Mouse (Mus musculus) lung, adult 18-20 months (tissue): ENCODE measurements around the gene Oasl1.
A peak's percentile ranks its signal among the peaks of the same experiment; 100 is the strongest.
"Not testable (repeated sequence)": the region's sequence is repeated elsewhere in the genome, so short reads cannot be mapped to it uniquely, and the experiment has no call there.

Source experiments
- DNase-seq, 2 experiments: peaks; one replicate each; pipeline ENCODE4 v3.0.0; 2022; ENCODE audit warnings: mixed read lengths in 2 of 2

Oasl1 gene

DNA sequence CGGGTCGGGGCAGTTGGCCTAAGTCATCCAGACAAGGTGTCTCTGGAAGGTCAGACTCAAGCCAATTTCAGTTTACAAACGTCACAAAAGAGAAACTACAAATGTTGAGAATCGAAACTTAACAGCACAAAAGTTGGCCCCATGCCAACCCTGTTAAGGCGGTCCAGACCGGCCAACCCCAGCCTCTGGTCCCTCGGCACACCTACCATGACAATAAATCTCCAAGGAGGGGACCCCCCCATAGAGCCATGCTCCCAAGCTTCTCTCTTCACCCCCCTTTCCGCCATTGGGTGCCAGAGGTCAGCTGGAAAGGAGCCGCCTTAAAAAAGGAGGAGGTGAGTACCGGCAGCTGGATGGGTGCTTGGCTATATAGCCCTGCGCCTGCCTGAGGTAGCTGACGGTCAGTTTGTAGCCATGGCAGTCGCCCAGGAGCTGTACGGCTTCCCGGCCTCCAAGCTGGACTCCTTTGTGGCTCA, at the start of gene Oasl1:
Gene Oasl1 (plus strand): TSS at position 243 of the 476 bp plus-strand sequence.
- peak; percentile 47 to 48 for DNase-seq

DNA sequence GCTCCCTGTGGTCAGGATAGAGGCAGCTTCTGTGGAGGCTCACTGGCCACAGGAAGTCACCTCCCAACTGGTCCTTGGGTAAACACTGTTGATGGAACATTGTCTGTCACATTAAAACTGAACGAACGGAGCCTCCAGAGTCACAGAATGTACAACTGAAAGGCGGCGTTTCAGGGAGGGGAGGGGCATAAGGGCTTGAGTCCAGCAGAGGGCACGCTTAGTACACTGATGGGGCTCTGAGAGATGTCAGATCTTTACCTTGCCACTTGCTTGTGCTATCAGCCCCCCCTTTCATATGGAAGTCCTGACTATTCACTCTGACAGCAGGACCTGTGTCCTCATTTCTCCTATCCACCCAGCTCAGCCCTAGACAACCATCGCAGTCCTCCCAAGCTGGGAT, 47.2 kb upstream of the Oasl1 start:
- DNase-seq = peak in 1 of 2 experiments; percentile 9

DNA sequence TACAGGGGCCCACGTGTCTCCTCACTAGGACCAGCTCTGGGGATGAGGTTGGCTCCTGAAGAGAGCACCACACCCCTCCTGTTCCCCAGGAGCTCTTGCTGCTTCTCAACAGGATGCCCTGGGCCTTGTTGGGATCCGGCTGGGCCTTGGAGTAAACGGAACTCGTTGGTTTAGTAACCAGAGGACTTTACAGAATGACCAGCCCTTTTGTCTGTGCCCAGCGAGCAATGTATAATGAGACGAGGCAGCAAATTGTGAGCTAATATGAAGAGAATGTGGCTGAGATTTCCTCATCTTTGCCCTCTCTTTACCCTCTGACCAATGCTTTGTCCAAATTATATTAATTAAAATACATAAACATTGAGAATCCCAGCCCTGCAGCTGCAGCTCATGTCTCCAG, 46.7 kb upstream of the Oasl1 start:
- DNase-seq = no peak

DNA sequence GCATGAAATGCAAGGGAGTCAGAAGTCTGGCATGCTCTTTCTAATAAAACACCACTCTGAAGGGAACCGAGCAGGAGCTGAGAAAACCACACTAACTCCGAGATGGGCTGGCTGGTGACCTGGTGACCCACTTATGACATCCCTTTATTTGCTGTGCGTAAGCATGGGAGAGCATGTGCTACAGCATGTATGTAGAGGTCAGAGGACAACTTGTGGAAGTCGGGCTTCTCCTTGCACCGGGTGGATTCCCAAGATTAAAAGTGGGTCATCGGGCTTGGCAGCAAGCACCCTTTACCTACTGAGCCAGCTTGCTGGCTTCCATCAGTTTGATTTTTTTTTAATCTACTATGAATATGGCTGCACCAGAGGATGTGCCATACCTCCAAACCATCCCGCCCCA, 45.6 kb upstream of the Oasl1 start:
- no peak for DNase-seq

DNA sequence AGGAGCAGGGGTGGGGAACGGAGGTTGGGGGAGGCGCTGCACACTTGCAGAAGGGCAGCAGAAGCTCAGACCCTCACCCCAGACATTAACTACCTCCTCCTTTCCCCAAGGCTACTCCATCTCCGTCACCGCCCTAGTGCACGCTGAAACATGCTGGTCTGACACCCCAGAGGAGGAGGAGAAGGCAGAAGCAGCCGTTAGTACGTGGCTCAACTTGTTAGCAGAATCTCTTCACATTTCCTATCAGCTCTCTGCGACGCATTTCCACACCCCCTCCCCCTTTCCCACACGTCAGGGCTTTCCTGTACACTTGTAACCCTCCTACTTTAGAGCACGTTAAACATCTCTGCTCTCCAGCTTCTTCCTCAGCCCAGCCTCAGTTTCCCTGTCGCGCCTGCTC, 43.6 kb upstream of the Oasl1 start:
- no peak for DNase-seq

DNA sequence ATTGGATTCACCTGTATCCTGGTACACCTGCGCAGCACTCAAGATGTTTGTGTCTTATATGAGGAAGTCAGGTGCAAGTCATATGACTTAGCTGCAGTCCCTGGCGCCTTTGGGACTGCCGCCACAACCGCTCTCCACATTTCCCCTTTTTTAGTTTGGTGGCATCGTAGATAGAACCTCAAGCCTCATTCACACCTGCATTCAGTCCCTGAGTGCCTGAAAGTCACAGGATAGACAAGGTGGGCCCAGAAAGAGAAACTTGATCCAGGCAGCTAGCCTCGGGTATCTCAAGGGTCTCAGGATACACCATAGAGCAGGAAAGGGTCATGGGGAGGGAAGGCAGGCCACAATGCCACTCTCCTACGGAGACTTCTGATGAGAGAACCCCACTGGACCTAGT, 40.7 kb upstream of the Oasl1 start:
- DNase-seq = not testable (repeated sequence)

DNA sequence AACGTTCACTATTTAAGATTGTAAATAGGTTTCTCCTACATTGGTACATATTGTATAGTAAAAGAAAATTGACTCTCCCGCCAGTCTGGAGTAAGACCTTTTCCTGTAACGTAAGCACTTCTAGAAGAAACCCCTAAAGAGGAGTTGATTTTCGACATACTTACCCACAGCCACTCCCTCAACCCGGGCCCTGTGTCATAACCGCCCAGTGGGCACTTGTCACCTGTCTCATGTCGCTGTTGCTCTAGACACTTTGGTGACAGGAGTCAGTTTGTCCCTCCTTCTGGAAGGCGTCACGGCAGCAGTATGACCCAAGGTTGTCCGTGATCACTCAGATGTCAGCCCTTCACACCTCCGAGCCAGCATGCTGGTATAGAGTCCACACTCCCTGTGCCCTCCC, 40.0 kb upstream of the Oasl1 start:
- DNase-seq = no peak

DNA sequence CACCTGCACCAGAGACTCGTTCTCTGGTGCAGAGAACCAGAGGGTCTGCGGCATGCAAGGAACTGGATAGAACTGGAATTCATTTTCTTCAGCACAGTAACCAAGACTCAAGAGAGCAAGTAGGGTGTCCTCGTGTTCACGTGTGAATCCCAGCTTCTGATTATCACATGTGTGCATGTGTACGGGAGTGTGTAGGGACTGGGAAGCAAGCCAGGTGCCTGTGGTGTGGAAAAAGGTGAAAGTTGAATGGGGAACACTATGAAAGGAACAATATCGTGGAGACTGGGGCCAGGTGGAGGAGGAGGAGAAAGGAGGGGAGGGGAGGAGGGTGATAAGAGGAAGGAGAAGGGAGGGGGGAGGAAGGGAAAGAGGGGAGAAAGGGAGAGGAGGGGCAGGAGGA, 36.2 kb upstream of the Oasl1 start:
- DNase-seq = no peak

DNA sequence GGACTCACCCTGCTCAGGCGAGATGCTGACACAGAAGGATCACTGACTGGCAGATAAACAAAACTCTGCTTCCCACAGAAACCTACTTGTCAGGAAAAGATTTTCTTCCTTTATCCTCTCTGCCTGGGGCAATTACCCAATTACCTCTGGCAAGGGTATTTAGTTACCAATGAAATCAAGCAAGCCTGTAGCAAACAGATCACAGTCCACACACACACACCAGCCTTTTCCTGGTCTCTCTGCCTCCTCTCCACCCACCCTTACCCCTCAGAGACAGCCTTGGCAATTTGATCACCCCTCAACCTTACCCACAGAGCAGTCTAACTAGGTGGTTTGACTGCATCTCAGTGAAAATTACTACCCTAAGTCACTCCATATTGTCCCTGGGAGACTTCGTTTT, 34.0 kb upstream of the Oasl1 start:
- DNase-seq = no peak

DNA sequence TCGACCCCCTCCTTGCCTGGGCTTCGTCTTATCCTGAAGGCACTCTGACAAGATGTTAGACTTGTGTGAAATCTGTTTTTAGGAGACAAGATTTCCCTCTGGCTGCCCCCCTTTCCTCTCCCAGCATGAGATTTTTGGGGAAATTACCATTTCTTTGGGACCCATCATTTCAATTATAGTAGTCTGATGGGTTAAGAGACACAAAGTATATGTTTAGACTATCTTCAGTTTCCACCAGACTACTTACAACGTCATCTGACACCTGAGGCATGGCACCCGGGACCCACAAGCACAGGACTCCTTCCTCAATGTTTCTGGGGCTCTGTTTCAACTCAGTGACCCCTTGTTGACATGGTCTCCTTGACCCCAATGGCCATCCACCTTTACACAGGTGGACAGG, 27.5 kb upstream of the Oasl1 start:
- DNase-seq = no peak

DNA sequence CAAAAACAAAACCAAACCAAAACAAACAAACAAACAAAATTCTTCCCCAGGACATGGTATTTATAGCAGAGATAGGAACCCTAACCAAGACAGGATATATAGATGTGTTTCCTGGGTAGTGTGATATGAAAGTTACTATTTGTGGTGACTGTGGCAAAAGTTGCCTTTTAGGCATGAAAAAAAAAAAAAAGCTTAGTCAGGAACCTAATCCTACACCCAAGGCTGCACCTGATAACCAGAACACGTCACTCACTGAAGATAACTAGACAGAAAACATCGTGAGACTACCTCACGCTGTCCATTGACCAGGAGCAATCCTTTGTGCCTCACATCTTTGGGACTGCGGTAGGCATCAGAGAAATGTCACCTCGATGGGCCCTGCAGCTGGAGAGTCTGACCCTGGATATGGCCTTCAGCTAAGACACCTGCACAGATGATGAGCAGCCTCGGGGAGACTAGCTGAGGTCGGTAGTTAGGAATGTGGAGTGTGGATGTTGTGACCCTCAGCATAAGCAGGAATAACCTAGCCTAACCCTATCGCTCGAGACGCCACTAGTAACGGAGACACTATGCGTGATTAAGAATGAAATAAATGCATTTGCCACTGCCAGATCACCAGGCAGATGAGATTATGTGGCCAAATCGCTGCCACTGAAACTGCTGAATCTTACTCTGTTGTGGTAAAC, 26.2 kb upstream of the Oasl1 start, which contains the start of gene Oasl2:
Gene Oasl2 (plus strand): TSS at position 249 of the 686 bp plus-strand sequence.
- DNase-seq = no peak

DNA sequence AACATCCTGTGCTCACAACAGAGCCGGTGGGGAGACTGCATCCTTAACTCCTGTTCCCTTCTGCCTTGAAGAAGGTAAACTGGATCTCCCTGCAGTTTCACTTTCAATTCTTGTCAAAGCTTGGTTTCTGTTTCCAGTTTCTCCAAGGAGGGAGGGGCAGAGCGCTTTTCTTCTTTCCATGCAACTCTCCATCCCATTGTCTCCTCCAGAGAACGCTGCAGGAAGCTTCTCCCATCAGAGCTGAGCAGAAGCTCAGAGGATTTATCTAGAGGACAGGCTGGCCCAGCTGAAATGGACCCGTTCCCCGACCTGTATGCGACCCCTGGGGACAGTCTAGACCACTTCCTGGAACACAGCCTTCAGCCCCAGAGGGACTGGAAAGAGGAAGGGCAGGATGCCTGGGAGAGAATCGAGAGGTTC, 25.7 kb upstream of the Oasl1 start:
- DNase-seq = peak; percentile 27 to 45

DNA sequence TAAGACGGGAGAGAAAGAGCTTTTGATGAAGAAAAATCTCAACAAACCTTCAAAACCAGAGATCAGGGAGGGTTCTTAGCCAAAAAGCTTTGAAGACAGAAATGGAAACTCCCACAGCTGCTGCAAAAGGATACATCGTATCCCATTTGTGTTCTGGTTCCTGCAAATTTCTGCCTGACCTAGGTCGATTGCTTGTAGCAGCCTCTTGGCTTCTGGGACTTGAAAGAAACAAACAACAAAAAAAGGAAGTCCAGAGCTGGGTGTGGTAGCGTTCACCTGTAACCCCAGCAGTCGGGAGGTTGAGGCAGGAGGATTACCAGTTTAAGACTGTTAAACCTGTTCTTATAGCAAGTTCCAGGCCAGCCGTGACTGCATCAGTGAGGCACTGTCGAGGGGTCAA, 24.2 kb upstream of the Oasl1 start:
- DNase-seq = no peak

DNA sequence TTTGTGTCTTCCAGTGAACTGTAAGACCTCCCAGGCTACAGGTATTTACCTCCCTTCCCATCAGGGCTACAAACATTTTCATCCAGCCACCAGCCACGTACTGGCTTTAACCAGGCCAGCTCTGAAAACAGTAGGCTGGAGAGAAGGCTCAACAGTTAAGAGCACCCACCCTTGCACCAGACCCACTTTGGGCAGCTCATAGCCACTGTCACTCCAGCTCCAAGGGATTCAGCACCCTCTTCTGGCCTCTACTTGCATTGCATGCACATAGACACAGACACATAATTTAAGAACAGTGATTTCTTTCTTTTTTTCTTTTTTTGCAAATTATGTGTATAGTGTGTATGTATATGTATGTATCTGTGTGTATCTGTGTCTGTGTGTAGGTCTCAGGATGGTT, 20.6 kb upstream of the Oasl1 start:
- DNase-seq = peak; percentile 22 to 28

DNA sequence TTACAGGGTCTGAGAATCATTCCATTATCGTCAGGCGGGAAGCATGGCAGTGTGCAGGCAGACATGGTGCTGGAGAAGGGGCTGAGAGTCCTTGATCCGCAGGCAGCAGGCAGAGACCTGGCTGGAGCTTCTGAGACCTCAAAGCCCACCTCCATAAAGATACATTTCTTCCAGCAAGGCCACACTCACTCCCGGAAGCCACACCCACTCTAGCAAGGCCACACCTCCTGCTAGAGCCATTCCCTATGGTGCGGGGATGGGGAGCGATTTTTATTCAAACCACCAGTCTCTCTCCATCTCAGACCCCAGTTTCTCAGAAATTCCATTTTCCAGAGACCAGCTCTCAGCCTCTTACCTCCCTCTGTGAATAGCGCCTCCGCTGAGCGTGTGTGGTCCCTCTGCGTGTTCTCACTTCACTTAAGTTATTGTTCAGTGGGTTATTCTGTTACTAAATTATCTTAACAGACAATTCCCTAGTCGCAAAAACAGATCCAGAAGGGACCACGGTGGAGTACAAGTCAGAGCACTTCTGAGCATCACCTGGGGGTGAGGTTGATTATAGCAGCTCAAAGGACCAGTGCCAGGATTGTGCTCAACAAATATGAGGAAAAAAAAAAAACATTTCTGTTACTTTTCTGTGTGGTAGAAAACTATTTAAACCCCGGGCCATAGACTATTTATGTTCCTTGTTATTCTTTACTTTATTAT, 14.3 kb upstream of the Oasl1 start:
- no peak for DNase-seq

DNA sequence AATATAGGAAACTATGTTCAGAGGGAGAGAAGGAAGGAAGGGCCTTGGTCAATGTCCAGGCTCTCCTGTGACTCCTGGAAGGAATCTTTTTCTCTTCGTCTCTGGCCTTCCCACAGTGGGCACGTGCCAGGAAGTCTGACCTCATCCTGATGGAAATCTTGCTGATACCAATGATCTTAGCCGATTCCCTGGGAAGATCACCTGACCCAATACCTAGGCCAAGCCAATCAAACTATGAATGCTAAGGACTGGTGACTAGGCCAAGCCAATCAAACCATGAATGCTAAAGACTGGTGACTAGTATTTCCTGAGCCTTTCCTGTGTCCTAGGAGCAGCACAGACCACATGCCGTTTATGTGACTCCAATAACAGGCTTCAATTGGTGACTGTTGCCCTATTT, 9.4 kb upstream of the Oasl1 start:
- DNase-seq = no peak

DNA sequence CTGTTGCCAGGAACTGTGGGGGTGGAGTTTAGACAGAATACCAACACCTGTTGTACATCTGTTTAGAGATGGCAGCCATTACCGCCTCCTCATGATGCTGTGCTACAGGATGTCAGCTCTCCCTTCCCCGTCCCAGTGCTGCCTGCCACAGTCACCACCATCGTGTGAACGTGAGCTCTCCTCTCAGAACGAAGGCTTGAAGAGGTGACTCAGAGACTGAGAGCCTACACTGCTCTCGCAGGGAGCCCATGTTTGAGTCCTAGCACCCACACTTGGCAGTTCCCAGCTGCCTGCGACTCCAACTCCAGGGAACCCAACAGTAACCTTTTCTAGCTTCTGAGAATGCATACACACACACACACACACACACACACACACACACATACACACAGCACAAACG, 8.2 kb upstream of the Oasl1 start:
- DNase-seq = no peak

DNA sequence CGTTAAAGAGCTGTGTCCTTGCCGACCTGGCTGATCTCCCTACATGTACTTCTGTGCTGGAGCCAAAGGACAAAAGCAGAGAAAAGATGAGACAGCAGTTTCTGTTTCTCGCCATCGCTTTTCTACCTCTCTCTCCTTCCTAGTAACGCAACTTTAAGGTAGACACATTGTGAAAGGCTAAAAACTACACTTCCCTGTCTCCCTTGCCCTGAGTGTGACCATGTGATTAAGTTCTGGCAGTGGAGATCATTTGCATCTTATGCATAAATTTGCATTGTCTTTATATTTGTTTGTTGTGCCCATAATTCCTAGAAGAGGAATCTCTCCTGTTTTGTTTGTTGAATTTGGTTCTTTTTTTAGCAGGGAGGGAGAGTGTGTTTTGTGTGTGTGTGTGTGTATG, 7.2 kb upstream of the Oasl1 start:
- no peak for DNase-seq

DNA sequence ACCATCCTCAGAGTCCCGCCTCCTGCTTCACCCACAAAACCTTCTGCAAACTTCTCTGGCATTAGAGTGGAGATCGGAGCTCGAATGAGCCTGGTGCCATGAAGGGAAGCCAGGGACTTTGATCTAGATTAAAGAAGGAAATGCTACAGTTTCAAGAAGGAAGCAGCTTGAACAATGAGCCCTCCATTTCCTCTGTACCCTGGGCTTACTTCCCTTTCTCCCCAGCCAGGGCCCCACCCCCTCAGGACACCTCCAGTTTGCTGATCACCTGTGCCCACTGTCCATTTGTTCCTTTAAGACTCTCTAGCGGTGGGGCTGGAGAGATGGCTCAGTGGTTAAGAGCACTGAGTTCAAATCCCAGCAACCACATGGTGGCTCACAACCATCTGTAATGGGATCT, 6.3 kb upstream of the Oasl1 start:
- DNase-seq = peak in 1 of 2 experiments; percentile 8

DNA sequence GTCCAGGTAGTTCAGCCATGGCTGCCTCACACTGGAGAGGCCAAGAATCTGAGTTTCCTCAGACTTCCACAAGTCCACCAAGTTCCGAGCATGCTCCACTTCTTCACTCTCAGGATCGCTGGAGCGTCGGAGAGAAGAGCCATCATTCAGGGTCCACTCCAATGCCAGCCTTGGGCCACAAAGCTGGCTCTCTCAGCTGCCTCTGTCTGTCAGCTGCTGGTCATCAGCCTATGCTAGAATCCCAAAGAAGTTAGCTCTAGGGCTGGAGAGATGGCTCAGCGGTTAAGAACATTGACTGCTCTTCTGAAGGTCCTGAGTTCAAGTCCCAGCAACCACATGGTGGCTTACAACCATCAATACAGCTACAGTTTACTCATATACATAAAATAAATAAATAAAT, 5.7 kb upstream of the Oasl1 start:
- DNase-seq = not testable (repeated sequence)

DNA sequence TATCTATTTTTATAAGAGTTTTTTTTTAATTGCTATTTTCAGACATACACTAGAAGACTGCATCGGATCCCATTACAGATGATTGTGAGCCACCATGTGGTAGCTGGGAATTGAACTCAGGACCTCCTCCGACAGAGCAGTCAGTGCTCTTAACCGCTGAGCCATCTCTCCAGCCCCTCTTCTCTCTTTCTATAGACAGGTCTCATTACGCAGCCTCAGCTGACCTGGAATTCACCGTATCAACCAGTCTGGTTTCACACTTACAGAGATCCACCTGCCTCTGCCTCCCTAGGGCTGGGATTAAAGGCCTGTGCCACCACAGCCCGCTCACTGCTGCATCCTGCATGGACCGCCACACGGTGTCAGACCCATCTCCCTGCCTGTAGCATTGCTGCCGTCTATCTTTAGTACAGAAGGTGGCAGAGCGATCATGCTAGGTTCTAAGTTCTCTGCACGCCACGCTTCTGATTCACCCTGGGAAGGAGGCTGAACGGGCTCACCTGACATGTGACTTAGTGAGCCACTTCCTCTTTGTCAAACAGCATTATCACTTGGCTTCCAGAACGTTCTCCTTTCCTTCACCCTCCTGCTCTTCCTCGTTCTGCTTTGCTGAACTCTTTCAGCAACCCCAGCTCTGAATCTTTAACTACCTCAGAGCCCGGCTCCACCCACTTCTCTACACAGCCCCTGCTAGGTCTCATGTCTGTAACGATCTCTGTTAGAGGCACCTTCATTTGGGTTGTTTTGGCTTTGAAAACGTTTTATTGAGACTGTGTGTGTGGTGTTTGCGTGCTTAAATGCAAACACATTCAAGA, 1.3 kb upstream of the Oasl1 start:
- DNase-seq = peak; percentile 44 to 47

DNA sequence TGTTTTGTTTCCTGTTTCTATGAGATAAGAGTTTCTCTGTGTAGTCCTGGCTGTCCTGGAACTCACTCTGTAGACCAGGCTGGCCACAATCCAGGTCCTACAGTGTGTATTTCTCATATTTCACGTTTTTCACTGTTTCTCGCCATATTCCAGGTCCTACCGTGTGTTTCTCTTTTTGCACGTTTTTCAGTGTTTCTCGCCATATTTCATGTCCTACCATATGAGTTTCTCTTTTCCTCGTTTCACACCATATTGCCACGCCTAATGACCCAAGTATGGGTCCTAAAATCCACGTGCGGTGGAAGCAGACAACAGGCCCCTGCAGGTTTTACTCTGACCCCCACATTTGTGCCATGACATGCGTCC, 691 bp upstream of the Oasl1 start:
- DNase-seq = no peak

DNA sequence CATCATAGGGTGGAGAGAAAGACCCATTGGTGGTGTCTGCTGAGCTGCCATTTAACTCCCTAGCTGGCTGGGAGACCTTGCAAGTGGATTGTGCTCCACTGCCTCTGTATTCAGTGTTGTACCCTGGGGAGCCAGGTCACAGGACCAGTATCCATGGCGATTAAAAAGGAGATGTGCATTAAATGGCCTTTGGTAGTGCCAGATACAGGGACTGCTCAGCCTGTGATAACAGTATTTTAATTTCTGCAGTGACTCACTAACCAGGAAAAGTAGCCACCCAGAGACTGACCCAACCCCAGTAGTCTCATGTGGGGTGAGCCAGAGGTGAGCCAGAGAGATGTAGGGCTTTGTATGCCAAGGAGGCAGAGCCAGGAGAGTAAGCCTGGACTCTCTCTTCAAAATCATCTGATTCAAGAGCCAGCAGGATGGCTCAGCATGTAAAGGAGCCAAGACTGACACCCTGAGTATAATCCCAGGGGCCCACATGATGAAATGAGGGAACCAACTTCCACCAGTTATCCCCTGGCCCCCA, 3.2 kb downstream of the Oasl1 start:
- DNase-seq = no peak
